20 mouse cellular contexts compared by ENCODE assay signal in the genomic region with DNA sequence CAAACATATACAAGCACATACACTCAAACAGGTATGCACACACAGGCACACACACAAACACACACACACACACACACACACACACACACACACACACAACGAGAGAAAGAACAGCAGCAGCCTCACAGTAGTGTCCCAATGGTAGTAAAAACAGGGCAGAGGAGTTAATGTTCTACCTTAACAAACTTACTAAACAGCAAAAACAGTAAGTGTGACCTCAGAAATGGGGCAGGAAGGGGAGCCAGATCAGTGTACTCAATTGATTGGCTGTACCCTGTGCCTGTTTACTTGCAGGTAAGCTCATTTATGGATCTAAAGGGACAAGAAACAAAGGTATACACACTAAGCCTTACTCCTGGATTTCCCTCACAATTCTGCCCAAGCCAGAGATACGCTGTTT. TPM values are rescaled to one million over a fixed set of nuclear protein-coding genes. Genes with fewer than 3 reads are reported as not detected.
DNase-seq lines count a peak whose midpoint lies in the region; ATAC-seq and TF ChIP-seq lines count a peak whose summit lies in the region.
"Had no signal": no experiment of that assay in that cellular context is flagged by ENCODE, and none has a peak within 500 bp of the region (broad histone marks: within the 10 kb centered on the region; RNA-seq: fewer than 3 reads in every experiment).

No protein-coding gene starts in this region.

- peak; percentile 93 for ATAC-seq in liver, embryonic 16.5 days (ENCODE audit: low read depth)
- ATAC-seq: forebrain, postnatal 0 days had no signal

- H3K27me3 ChIP-seq in liver, adult 2 months (ENCODE audit: control insufficient read depth, insufficient read depth, low read length) = no peaks in the 10 kb centered on the region
- H3K27me3 ChIP-seq in liver, embryonic 16.5 days (ENCODE audit: control insufficient read depth, insufficient read depth, low read depth, low read length) = no peaks in the 10 kb centered on the region
- H3K27me3 ChIP-seq: embryonic facial prominence, embryonic 12.5 days; hindbrain, embryonic 13.5 days; limb, embryonic 13.5 days; lung, embryonic 15.5 days had no signal

- DNase-seq in liver, adult 2 months (ENCODE audit: extremely low read depth, low read depth, low spot score) = peak; percentile 99
- DNase-seq in liver = no peak
- peak; percentile 38 to 61 for DNase-seq in kidney, postnatal 36 days
- DNase-seq in gastrocnemius, adult 2 months = no peak
- no peak for DNase-seq in cerebellum, adult 8-10 months
- no peak for DNase-seq in gastrocnemius, adult 18-20 months (ENCODE audit: low spot score)
- DNase-seq: adrenal gland, adult 2 months; cerebellum, adult 18-20 months; cerebellum, postnatal 25 days; forebrain, postnatal 0 days; gastrocnemius, postnatal 36 days; lung, postnatal 4 days; midbrain, embryonic 14.5 days; right cerebral cortex, postnatal 14 days had no signal

- H3K36me3 ChIP-seq in liver, adult 2 months (ENCODE audit: control insufficient read depth, insufficient read depth, low read length) = no peaks in the 10 kb centered on the region
- no peaks in the 10 kb centered on the region for H3K36me3 ChIP-seq in liver, embryonic 16.5 days (ENCODE audit: control insufficient read depth, insufficient read depth)
- H3K36me3 ChIP-seq: embryonic facial prominence, embryonic 12.5 days; hindbrain, embryonic 13.5 days; limb, embryonic 13.5 days; lung, embryonic 15.5 days had no signal

- TF ChIP-seq CTCF in liver, adult 2 months (IDR thresholded peaks at IDR 0.05; ENCODE audit: low read depth, low read length) = no peak
- no peak for TF ChIP-seq CTCF in gastrocnemius, adult 2 months (IDR thresholded peaks at IDR 0.05)

- H3K4me1 ChIP-seq in liver, adult 2 months (ENCODE audit: control insufficient read depth, insufficient read depth, low read length) = peaks cover 2% of the 10 kb centered on the region; the same call in 1 of the 2 replicates
- H3K4me1 ChIP-seq in liver, embryonic 16.5 days (ENCODE audit: control insufficient read depth, low read depth, low read length) = no peaks in the 10 kb centered on the region
- H3K4me1 ChIP-seq: embryonic facial prominence, embryonic 12.5 days; hindbrain, embryonic 13.5 days; lung, embryonic 15.5 days had no signal

- 11% methylated on average over 2 of the region's 2 CpGs for WGBS in liver, adult 2 months
- 57% methylated on average over 2 of the region's 2 CpGs for WGBS in liver, embryonic 16.5 days (ENCODE audit: insufficient replicate concordance)

- peak overlapping the region; percentile 95 for H3K27ac ChIP-seq in liver, adult 2 months (replicated peaks; ENCODE audit: insufficient read depth, low read depth, low read length)
- peak overlapping the region; percentile 44; the same call in 1 of the 2 replicates for H3K27ac ChIP-seq in liver, embryonic 16.5 days (ENCODE audit: low read length)
- H3K27ac ChIP-seq in gastrocnemius, adult 2 months = no peak overlapping the region
- H3K27ac ChIP-seq: embryonic facial prominence, embryonic 12.5 days; hindbrain, embryonic 13.5 days; layer of hippocampus, adult 2 months; limb, embryonic 13.5 days; lung, embryonic 15.5 days had no signal

- no peaks in the 10 kb centered on the region for H3K79me2 ChIP-seq in liver, adult 2 months (ENCODE audit: control insufficient read depth, insufficient read depth, low read length)

- H3K4me2 ChIP-seq in liver, embryonic 16.5 days (ENCODE audit: low read depth, low read length) = no peak overlapping the region
- H3K4me2 ChIP-seq: embryonic facial prominence, embryonic 12.5 days; hindbrain, embryonic 13.5 days; limb, embryonic 13.5 days; lung, embryonic 15.5 days had no signal

- TF ChIP-seq POLR2A in liver, adult 2 months (IDR thresholded peaks at IDR 0.05; ENCODE audit: extremely low read depth, insufficient read depth, low read length) = no peak

- no peak overlapping the region for H3K4me3 ChIP-seq in liver, adult 2 months (ENCODE audit: insufficient read depth, low read depth, low read length)
- no peak overlapping the region for H3K4me3 ChIP-seq in liver, embryonic 16.5 days (ENCODE audit: low read depth, low read length)
- H3K4me3 ChIP-seq in gastrocnemius, adult 2 months = no peak overlapping the region
- H3K4me3 ChIP-seq: embryonic facial prominence, embryonic 12.5 days; hindbrain, embryonic 13.5 days; layer of hippocampus, adult 2 months; limb, embryonic 13.5 days; lung, embryonic 15.5 days had no signal

- peak overlapping the region; percentile 57; the same call in 1 of the 2 replicates for H3K9ac ChIP-seq in liver, adult 2 months (ENCODE audit: low read depth, low read length)
- no peak overlapping the region for H3K9ac ChIP-seq in liver, embryonic 16.5 days (ENCODE audit: low read depth, low read length)
- H3K9ac ChIP-seq: embryonic facial prominence, embryonic 12.5 days; forebrain, postnatal 0 days; hindbrain, embryonic 13.5 days; limb, embryonic 13.5 days; lung, embryonic 15.5 days had no signal

- no peaks in the 10 kb centered on the region for H3K9me3 ChIP-seq in liver, embryonic 16.5 days (replicated peaks; ENCODE audit: control insufficient read depth, low read length)
- H3K9me3 ChIP-seq: embryonic facial prominence, embryonic 12.5 days; hindbrain, embryonic 13.5 days; limb, embryonic 13.5 days; lung, embryonic 15.5 days had no signal

- intact Hi-C loops in gastrocnemius, adult 2 months (cut with DNase I) = no loop called here

RNA-seq across cellular contexts. Expression of gene Ell2, which starts 53.6 kb away (rescaled TPM):
- total RNA-seq in liver, adult 2 months (2014; rRNA removed) = 35.8 and 48.2 TPM in 2 replicates
- 8.5 and 8.6 TPM in 2 replicates for polyA plus RNA-seq in liver, adult 2 months (2012; rRNA removed)
- polyA plus RNA-seq in liver, embryonic 16.5 days (2015; fragmentation: Nextera tagmentation; extraction: Ambion mirVana) = 30.3 and 31.2 TPM in 2 replicates
- 10 to 100 TPM; 30.9 to 67.0 TPM for total RNA-seq in gastrocnemius, adult 2 months (2021)
- 10 to 100 TPM; 43.5 to 57.4 TPM for total RNA-seq in gastrocnemius, adult 18-20 months (2021)

Comparison
In these comparisons a context has a peak if more than half of its experiments do, and no peak if none do; other contexts are left out.
1. DNase-seq: peak in liver, adult 2 months (single experiment) and kidney, postnatal 36 days (2 of 2); none in liver (single experiment), gastrocnemius, adult 2 months (single experiment), cerebellum, adult 8-10 months (single experiment) and gastrocnemius, adult 18-20 months (single experiment).